Mouse (Mus musculus) urinary bladder, postnatal 36 days (tissue): ENCODE data around the gene Reep3.

Source experiments
- DNase-seq, 2 experiments: peaks; one replicate each; pipeline ENCODE4 v3.0.0; 2022; ENCODE audit warnings: low spot score in 2 of 2, mixed read lengths in 1 of 2

Reep3 gene

DNA sequence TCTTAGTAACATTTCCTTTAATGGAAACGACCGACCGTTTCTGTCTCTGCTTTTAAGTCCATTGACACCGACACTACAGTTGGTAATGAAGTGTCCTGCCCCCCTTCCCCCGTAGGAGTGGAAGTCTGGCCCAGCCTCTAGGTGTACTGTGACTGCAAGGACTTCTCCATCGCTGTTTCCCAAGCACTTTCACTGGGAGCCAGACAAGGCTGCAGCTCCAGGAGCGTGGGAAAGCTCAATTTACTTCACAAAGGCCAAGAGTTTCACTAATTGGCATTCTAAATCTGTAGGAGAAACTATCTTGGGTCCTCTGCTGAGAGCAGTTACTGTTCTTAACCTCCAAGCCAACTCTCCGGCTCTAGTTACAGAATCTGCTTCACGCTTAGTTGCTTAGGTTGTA lies 43.3 kb downstream of the Reep3 start:
- DNase-seq: no peak

DNA sequence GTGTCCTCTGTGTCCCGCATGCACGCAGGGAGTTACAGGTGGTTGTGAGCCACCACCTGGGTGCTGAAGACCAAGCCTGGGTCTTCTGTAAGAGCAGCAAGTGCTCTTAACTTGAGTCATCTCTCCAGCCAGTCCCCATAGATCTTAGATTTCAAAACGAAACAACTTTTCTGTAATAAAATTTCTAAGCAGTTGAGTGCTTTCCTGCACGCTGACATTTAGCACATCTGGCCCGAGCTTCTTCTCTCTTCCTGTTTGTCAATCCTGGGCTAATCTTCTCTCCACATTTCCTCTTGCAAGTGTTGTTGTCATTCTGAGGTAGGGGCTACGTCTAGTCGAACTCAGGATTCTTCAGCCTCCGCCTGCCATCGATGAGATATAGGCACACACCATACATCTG lies 44.3 kb downstream of the Reep3 start:
- DNase-seq: no peak

- DNase-seq: no peak
These were observed 45.3 kb downstream of the Reep3 start for GRCm38 (mm10) chr10:67051466-67051865.

GRCm38 (mm10) chr10:67050766-67051165 lies 46.0 kb downstream of the Reep3 start:
- no peak for DNase-seq

GRCm38 (mm10) chr10:67049621-67050020 lies 47.1 kb downstream of the Reep3 start:
- no peak for DNase-seq

DNA sequence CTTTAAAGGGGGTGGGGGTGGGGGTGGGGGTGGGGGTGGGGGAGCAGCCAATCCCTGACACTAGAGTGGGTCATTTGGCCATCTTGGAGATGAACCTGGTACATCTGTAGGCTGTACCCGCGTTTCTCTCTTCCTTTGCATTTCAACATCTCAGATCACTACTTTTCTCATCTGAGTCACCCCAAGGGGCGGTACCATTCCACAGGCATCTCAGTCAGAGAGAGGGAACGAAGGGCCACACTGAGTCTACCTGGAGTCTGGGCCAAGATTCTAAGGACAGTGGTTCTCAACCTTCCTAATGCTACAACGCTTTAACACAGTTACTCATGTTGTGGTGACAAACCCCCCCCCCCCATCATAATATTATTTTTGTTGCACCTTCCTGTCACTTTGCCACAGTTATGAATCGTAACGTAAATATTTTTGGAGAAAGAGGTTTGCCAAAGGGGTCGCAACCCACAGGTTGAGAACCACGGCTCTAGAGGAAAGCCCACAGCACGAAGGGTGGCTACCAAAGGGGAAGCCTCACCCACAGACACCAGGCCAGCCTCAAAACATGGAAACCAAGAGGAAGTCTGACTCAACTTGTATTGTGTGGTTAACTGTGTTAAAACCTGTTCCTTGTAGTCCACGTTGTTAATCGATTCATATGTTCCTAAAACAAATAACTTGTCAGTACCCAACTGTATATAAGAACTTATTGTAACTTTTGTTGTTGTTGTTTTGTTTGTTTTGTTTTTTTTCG lies 47.7 kb downstream of the Reep3 start:
- no peak for DNase-seq

DNA sequence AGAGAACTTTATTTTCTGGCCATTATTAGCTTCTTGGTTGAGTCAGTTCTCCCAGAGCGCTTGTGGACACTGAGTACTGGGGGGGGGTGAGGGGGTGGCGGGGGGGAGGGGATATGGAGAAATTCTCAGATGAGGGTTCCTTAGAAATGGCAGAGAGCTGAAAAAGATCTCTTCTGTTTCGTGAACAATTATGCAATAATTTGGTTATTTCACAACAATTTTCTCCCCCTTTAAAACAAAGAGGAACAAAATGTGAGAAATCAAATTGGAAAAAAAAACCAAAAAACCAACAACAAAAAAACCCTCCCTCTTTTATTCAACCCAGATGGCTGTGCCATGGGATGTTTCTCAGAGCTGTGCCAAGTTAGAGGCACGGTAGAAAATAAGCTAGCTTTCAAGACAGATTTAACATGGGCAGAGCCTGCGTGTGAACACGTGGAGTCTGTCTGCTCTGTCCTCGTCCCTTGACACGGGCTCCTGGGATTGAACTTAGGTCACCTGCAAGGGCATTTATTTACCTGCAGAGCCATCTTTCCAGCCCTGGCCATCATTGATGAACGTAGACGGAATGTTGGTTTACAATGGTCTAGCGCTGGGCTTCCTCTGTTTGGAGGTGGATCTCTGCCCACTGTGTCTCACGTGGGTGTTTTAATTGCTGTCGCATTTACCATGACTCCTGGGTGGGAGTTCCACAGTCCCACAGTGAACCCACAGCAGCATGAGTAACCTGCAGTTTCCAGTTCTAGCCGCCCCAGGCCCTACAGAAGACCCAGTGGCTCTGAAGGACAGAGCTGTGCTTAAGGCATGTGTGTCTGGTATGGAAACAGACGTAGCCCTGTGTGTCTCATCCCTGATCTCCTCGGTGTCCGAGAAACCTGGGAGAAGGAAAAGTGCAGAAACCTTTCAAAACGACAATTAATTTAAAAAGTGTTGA lies 48.8 kb downstream of the Reep3 start:
- no peak for DNase-seq

DNA sequence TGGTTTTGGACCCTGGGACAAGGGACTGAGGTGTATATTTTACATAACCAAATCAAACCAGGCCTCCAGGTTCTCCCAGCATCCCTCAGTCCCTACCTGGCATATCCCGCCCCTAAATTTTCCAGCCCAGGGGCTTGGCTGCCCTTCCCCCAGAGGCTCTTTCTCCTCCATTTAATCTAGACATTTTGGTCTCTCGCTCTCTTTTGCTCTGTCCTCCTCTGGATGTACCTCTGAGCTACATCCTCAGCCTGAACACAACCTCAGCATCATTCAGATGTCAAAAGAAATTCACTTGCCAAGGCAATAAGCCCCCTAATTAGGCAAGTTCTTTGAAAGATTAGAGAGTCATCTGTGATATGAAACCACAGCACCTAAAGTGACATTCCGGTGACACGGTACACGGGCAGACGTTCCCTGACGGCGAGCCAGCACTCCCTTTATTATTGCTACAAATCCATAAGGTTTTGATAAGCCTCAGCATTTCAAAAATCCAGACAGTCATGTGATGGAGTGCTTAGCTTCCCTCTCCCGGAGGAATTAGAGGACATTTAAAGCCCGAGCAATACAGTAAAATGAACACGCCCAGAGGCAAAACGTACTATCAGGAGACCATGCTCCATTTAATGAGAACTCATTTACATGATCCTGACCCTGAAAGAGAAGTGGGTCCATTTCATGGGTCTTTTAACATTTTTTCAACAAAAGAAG lies 51.4 kb downstream of the Reep3 start:
- DNase-seq: no peak

DNA sequence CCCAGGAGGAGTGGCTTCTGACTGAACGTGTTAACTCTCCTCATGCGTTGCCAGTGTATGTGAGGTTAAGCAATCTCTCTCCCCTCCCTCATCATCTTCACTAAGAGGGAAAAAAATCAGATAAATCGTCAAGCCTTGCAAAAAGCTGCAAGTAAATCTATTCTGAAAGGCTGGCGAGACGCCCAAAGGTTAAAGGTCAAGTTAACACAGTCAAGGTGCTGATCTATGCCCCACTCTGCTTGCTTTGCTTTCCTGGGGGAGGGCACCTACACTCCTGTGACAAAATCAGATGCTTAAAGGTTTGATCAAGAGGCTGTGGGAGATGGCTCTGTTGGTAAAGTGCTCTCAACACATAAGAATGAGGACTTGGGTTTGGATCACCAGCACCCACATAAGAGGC lies 52.4 kb downstream of the Reep3 start:
- no peak for DNase-seq

DNA sequence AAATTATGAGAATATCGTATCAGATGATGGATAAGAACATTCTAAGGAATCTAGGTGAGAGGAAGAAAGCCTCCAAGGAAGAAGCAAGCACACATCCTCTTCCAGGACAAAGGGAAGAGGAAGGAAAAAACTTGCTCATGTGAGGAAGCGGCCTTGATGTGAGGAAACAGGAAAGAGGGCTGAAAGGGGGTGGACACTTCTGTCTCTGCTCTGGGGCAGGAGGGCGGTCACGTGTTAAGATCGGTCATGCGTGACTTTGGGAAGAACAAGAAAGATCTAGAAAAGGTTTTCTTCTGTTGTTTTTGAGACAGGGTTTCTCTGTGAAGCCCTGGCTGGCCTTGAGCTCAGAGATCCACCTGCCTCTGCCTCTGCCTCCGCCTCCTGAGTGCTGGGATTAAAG lies 53.5 kb downstream of the Reep3 start:
- no peak for DNase-seq

DNA sequence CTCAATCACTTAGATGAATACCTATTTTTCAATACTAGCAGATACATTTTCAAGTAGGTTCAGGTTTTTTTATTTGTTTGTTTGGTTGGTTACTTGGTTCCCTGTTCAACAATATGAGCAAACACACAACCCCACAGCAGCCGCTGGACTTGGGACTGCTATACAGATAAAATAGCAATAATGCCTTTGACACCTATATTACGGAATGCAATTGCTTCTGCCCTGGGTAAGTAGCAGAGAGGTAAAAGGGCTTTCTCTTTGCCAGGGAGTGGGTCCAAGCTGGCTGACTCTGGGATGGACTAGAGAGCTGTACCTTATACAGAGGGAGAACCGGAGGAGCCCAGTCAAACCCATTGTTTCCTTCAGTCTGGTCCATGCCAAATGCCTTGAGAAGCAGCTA lies 56.3 kb downstream of the Reep3 start:
- no peak for DNase-seq

- DNase-seq: no peak
These were observed 57.7 kb downstream of the Reep3 start for GRCm38 (mm10) chr10:67039001-67039400.

- DNase-seq: no peak
These were observed 60.2 kb downstream of the Reep3 start for GRCm38 (mm10) chr10:67036542-67036941.

DNA sequence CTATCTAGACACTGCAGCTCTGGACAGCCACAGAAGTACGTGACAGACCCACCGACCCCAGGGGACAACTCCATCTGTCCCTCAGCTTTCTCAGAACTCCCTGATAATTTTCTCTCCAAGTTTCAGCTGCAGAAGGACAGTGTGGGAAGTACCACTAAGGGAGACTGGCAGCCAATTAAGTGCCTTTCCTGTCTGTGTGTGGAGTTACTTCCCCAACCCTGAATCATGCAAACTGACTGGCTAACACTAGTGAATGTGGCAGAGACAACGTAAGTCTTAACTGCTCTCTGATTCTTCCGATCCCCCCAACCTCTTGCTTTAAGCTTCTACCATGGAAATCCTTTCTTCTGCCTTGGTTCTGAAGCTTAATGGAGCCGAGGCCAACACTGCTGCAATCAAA lies 60.6 kb downstream of the Reep3 start:
- no peak for DNase-seq

DNA sequence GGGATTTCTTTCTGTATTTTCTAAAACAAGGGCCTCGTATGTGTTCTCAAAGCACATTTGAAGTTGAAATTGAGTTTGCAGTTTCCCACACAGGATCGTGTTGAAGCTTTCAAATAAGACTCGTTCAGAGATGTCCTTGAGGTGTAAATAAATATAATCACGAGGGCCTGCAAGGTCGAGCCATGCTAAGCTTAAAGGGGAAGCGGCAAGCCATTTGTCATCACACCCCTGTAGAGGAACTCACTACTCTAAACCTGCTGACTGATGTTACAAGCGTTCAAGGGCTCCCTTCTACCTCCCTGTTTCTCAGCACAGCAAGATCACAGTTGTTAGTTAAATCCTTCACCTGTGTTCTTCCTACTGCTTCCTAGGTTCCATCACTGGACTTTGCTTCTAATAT lies 65.6 kb downstream of the Reep3 start:
- DNase-seq: no peak

GRCm38 (mm10) chr10:67029297-67029696 lies 67.4 kb downstream of the Reep3 start:
- DNase-seq: no peak

- DNase-seq: no peak
These were observed 70.4 kb downstream of the Reep3 start for GRCm38 (mm10) chr10:67026375-67026774.

- DNase-seq: peak; percentile 82 to 90
These were observed 71.0 kb downstream of the Reep3 start for GRCm38 (mm10) chr10:67025573-67026236.

- DNase-seq: no peak
These were observed 72.4 kb downstream of the Reep3 start for GRCm38 (mm10) chr10:67024391-67024790.

DNA sequence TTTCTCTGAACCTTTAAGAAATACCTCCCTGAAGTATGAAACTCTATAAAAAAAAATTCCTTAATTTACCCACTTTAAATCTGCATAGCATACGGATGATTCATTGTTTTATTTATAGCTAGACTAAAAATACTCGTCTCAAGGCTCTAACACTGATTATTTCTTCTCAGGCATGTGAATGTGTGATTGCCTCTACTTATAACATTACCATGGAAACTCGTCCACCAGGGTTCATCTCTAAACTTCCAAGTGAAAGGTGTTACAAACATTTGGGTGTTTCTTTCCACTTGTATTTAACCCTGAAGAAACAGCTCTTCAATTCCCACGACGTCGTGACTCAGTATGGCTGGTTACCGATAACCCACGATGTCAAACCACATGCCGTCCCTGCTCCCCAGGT lies 73.7 kb downstream of the Reep3 start:
- no peak for DNase-seq

DNA sequence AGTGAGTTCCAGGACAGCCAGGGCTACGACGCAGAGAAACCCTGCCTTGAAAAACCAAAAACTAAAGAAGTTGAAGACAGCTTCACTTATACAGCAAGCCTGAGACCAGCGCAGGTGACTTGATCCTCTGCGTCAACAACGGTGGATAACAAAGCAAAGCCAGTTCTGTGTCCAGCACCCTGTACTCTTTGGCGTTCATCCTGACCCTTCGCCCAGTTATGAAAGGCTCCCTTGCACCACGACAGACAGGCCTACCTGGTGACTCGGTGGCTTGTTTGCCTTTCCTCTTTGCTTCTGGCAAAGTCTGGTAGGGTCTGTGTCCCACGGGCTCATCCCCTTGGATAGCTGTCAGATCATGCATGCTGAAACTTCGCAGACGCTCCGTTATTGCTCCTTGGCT lies 75.3 kb downstream of the Reep3 start:
- DNase-seq: peak in 1 of 2 experiments; percentile 44

GRCm38 (mm10) chr10:67018875-67019274 lies 77.9 kb downstream of the Reep3 start:
- no peak for DNase-seq
